Comparison of ENCODE assay signal across 27 mouse cellular contexts in the genomic region with DNA sequence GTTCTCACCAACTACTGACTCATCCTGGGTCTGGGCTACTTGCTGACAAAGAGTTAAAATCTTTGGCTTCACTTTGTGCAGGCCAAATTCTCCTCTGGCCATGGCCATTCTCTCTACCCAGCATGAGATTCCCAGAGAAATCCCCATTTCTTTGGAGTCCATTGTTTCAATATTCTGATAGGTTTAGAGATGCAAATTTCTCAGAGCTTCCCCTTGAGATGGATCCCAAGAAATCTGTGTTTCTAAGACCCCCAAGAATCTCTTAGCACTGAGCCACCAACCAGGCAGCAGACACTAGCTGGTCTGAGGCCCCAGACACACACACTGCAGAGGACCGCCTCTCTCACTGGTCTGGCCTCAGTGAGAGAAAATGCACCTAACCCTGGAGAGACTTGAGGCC.
DNase-seq lines count a peak whose midpoint lies in the region; ATAC-seq and TF ChIP-seq lines count a peak whose summit lies in the region.
"Had no signal": no experiment of that assay in that cellular context is flagged by ENCODE, and none has a peak within 500 bp of the region (broad histone marks: within the 10 kb centered on the region; RNA-seq: fewer than 3 reads in every experiment).

No protein-coding gene starts in this region.

- no peaks in the 10 kb centered on the region for H3K9me3 ChIP-seq in midbrain, embryonic 12.5 days
- H3K9me3 ChIP-seq in midbrain, embryonic 10.5 days (replicated peaks): no peaks in the 10 kb centered on the region
- no peaks in the 10 kb centered on the region for H3K9me3 ChIP-seq in ES-E14 (ENCODE audit: control insufficient read depth, insufficient read depth, low read depth, low read length)
- H3K9me3 ChIP-seq: embryonic facial prominence, embryonic 13.5 days; embryonic facial prominence, embryonic 15.5 days; forebrain, embryonic 10.5 days; forebrain, embryonic 12.5 days; G1E had no signal

- no peak overlapping the region for H3K4me2 ChIP-seq in midbrain, embryonic 12.5 days (replicated peaks)
- H3K4me2 ChIP-seq: embryonic facial prominence, embryonic 13.5 days; embryonic facial prominence, embryonic 15.5 days; forebrain, embryonic 12.5 days had no signal

- peak; percentile 41; the same call in 1 of the 2 replicates for ATAC-seq in midbrain, embryonic 12.5 days (ENCODE audit: low FRiP score, low read depth)
- ATAC-seq: activated CD4-positive, CD25-positive, alpha-beta regulatory T cell, adult 4 months; forebrain, embryonic 14.5 days; forebrain, embryonic 16.5 days; Patski had no signal

- no peak for DNase-seq in midbrain, embryonic 10.5 days (ENCODE audit: low spot score)
- DNase-seq in ES-E14 (ENCODE audit: low read depth, low spot score): peak; percentile 41
- peak; percentile 81 for DNase-seq in ZHBTc4 (ENCODE audit: low read depth, low spot score)
- no peak for DNase-seq in testis, postnatal 10 days (ENCODE audit: low spot score)
- DNase-seq in right cerebral cortex, postnatal 25 days: no peak
- DNase-seq: adrenal gland, adult 8-10 months; adrenal gland, postnatal 14 days; adrenal gland, postnatal 36 days; B cell, adult 2 months; cerebellum, adult 11 months; cerebellum, adult 18-20 months; cerebellum, adult 8-10 months; cerebellum, adult 9-11 months; cerebellum, postnatal 14 days; cerebellum, postnatal 36 days; embryo, embryonic 11 days had no signal

- H3K9ac ChIP-seq in midbrain, embryonic 12.5 days (replicated peaks): no peak overlapping the region
- no peak overlapping the region for H3K9ac ChIP-seq in ES-E14 (ENCODE audit: insufficient read depth, low read depth, low read length, poor library complexity, severe bottlenecking)
- H3K9ac ChIP-seq: embryonic facial prominence, embryonic 13.5 days; embryonic facial prominence, embryonic 15.5 days; forebrain, embryonic 12.5 days had no signal

- no peak overlapping the region for H3K27ac ChIP-seq in midbrain, embryonic 12.5 days (replicated peaks)
- no peak overlapping the region for H3K27ac ChIP-seq in midbrain, embryonic 10.5 days (replicated peaks)
- no peak overlapping the region for H3K27ac ChIP-seq in ES-E14 (ENCODE audit: insufficient read depth, low read depth, low read length, poor library complexity, severe bottlenecking)
- H3K27ac ChIP-seq: embryonic facial prominence, embryonic 13.5 days; embryonic facial prominence, embryonic 15.5 days; forebrain, embryonic 10.5 days; forebrain, embryonic 12.5 days had no signal

- in situ Hi-C loops in ES-E14 (cut with MboI; ENCODE audit: low sequenced_read_pairs in 2 of 2, unreplicated experiment in 2 of 2): no loop called here

- no peaks in the 10 kb centered on the region for H3K27me3 ChIP-seq in midbrain, embryonic 12.5 days
- H3K27me3 ChIP-seq in midbrain, embryonic 10.5 days (ENCODE audit: low read depth, poor library complexity, severe bottlenecking): no peaks in the 10 kb centered on the region
- H3K27me3 ChIP-seq: embryonic facial prominence, embryonic 13.5 days; embryonic facial prominence, embryonic 15.5 days; forebrain, embryonic 12.5 days; Patski had no signal

- no peak overlapping the region for H3K4me3 ChIP-seq in midbrain, embryonic 12.5 days
- no peak overlapping the region for H3K4me3 ChIP-seq in midbrain, embryonic 10.5 days
- no peak overlapping the region for H3K4me3 ChIP-seq in ES-E14 (ENCODE audit: insufficient read depth in 1 of 2, low read depth in 1 of 2, low read length in 2 of 2, poor library complexity in 1 of 2, severe bottlenecking in 1 of 2)
- H3K4me3 ChIP-seq: embryonic facial prominence, embryonic 13.5 days; embryonic facial prominence, embryonic 15.5 days; erythroblast, embryonic 14.5 days; forebrain, embryonic 10.5 days; forebrain, embryonic 12.5 days had no signal

- no peaks in the 10 kb centered on the region for H3K36me3 ChIP-seq in midbrain, embryonic 12.5 days
- H3K36me3 ChIP-seq in midbrain, embryonic 10.5 days: no peaks in the 10 kb centered on the region
- H3K36me3 ChIP-seq in ES-E14 (ENCODE audit: control insufficient read depth, insufficient read depth, low read length, poor library complexity, severe bottlenecking): no peaks in the 10 kb centered on the region
- H3K36me3 ChIP-seq: embryonic facial prominence, embryonic 13.5 days; embryonic facial prominence, embryonic 15.5 days; forebrain, embryonic 12.5 days; G1E had no signal

- WGBS in midbrain, embryonic 12.5 days: 24% methylated on average over 1 of the region's 1 CpGs
- 27% methylated on average over 1 of the region's 1 CpGs for WGBS in midbrain, embryonic 10.5 days

- no peaks in the 10 kb centered on the region for H3K4me1 ChIP-seq in midbrain, embryonic 12.5 days
- peaks cover 5% of the 10 kb centered on the region for H3K4me1 ChIP-seq in midbrain, embryonic 10.5 days
- peaks cover 7 to 8% of the 10 kb centered on the region in 2 experiments; a peak in 3 of 4 replicates for H3K4me1 ChIP-seq in ES-E14 (ENCODE audit: control insufficient read depth in 2 of 2, insufficient read depth in 2 of 2, low read length in 2 of 2, poor library complexity in 1 of 2)
- H3K4me1 ChIP-seq: embryonic facial prominence, embryonic 13.5 days; embryonic facial prominence, embryonic 15.5 days; forebrain, embryonic 12.5 days had no signal

TF ChIP-seq in ES-E14, 5 proteins besides CTCF, POLR2A, EP300 and RAD21:
- TF ChIP-seq CHD2 (IDR thresholded peaks at IDR 0.05; ENCODE audit: low read depth, low read length) (no peak), ZNF384 (IDR thresholded peaks at IDR 0.05; ENCODE audit: low read depth, low read length) (no peak), MAFK (IDR thresholded peaks at IDR 0.05; ENCODE audit: insufficient read depth, low read depth, low read length) (no peak), HCFC1 (IDR thresholded peaks at IDR 0.05; ENCODE audit: borderline replicate concordance, insufficient read depth, low read length) (no peak), ZC3H11A (IDR thresholded peaks at IDR 0.05; ENCODE audit: borderline replicate concordance, low read depth, low read length) (no peak)

Comparison
In these comparisons a context has a peak if more than half of its experiments do, and no peak if none do; other contexts are left out.
1. DNase-seq: peak in ES-E14 (single experiment) and ZHBTc4 (single experiment); none in midbrain, embryonic 10.5 days (single experiment), testis, postnatal 10 days (single experiment) and right cerebral cortex, postnatal 25 days (single experiment).